Mouse (Mus musculus) bone marrow macrophage, adult 2 months (primary cell): ENCODE results near the gene Agpat2.

Experiments
- CTCF ChIP-seq: IDR thresholded peaks from 2 replicates; pipeline ENCODE4 v1.5.1; 2012; ENCODE audit warnings: low read depth, mild to moderate bottlenecking, low read length, moderate library complexity
- POLR2A ChIP-seq: IDR thresholded peaks from 2 replicates; pipeline ENCODE4 v1.6.1; 2012; ENCODE audit warnings: mild to moderate bottlenecking, low read depth, low read length, borderline replicate concordance

- TF ChIP-seq CTCF = no peak
- TF ChIP-seq POLR2A = no peak
These were observed 13.9 kb downstream of the Agpat2 start for GRCm38 (mm10) chr2:26590282-26590681.
